Mouse (Mus musculus): ENCODE data around the gene Vmn2r15.

The Vmn2r15 gene

DNA sequence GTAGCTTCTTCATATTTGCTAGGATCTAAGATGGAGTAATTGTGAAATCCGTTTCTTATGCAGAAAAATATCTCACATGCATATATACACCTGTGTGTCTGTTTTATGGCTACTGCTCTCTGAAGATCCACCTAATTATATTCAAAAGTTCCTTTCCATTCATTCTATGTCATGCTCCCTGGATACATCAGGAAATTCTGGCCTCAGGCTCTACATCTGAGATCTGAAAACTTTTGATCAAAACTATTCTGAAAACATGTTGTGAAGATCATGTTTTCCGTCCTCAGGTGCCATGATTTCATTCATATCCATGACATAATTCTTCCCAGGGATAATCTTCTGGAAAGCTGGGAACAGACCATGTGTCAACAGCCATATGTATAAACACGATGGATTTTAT is at the start of gene Vmn2r15:
Gene Vmn2r15 (minus strand): TSS at position 101 of the 400 bp plus-strand sequence.
- no peak for DNase-seq (ENCODE audit: low spot score)

GRCm38 (mm10) chr5:109329862-109330261 is 32.4 kb upstream of the Vmn2r15 start, which contains the start of gene Vmn2r16:
Vmn2r16 (plus strand) TSS chr5:109330162.
- DNase-seq (ENCODE audit: low spot score), result no peak

DNA sequence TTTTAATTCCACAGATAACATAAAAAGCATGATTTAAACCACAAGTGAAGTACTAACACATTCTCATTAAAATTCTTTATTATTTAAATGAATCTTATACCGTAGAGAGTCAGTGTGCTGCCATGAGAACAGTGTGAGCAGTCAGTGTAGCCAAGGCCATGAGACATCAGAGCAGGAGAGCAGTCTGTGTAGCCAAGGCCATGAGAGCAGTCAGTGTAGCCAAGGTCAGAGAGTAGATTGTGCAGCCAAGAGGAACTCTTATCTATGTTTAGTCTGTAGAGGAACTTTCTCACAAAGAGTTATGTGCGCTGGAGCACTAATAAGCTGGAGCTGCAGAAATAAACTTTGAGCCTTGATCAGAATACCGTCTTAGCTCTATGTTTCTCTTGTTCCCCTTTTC is 2.8 kb downstream of the Vmn2r15 start:
- no peak for DNase-seq (ENCODE audit: low spot score)
